Mouse (Mus musculus) adrenal gland, adult 2 months (tissue): Measurements from ENCODE around the gene Kalrn. TPM values are rescaled to one million over a fixed set of nuclear protein-coding genes. Genes with fewer than 3 reads are reported as not detected.

Experiments
- DNase-seq: peaks from one replicate; pipeline ENCODE4 v3.0.0; 2021
- polyA plus RNA-seq: library from polyadenylated mRNA; depleted of rRNA; stranded (reverse); fragments of >200 nt; gene quantifications from 2 replicates; pipeline ENCODE4 v1.2.3, GENCODE M21; 2012
- total RNA-seq, 2 experiments: library from RNA; stranded (reverse); gene quantifications; 2 replicates each; pipeline ENCODE4 v1.2.3; 2021

The Kalrn gene
- total and polyA plus RNA-seq, 3 experiments: 1.6 to 9.9 (median 5.3) TPM

DNA sequence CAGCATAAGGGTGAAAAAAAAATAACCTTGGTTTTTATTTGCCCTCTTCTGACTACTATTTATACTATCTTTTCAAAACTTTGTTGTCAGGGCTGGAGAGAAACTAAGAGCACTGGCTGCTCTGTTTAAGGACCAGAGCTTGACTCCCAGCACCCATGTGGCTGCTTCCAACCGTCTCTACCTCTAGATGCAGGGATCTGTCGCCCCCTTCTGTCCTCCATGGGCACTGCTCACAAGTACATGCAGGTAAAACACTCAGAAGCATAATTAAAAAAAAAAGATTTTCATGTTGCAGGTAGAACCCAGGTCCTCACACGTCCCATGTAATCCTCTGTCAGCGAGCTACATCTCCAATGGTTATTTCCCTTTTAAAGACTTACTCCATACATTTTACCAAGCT, 499.4 kb downstream of the Kalrn start:
- no peak for DNase-seq

DNA sequence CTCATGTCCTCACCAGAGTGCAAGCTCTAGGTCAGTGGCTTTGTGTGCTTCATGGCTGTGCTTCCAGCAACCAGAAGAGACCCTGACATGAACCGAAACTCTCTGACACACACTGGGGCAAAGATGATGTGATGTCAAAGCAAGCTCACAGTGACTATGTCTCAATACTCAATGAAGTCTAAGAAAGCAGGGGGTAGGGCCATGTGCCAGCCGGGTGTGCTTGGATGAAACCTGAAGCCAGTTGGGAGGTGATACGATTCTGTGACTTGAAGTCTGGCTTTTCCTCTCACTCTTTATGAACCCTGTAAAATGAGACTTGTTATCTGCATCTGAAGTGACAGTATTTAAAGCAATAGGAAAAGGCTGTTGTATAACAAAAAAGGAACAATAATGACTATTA, 501.2 kb downstream of the Kalrn start:
- DNase-seq: no peak

DNA sequence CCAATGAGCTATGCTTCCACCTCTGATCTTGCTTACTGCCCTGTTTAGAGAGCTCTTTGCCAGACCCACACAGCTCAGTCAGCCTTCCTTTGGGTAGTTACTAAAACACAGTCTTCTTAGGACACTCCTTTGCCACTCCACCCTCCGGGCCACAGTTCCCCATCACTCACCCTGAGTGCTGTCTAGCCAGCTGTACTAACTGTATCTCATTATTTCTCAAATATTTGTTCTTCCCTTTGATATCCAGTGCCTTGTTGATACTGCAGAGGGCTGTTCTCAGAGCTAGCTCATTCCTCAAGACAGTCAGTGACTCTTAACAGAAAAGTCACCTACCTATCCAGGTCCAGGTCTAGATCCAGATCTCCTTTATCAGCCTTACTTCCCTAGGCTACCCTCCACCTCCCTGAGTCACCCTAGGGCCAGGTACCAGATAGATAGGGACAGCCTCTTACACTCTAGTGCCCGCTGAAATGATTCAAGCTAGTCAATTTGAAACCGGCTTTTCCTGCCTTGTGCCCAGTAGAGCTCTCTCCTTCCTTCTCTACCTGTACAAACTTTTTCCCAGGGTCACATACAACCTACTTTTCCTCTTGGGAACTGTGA, 502.0 kb downstream of the Kalrn start:
- no peak for DNase-seq

DNA sequence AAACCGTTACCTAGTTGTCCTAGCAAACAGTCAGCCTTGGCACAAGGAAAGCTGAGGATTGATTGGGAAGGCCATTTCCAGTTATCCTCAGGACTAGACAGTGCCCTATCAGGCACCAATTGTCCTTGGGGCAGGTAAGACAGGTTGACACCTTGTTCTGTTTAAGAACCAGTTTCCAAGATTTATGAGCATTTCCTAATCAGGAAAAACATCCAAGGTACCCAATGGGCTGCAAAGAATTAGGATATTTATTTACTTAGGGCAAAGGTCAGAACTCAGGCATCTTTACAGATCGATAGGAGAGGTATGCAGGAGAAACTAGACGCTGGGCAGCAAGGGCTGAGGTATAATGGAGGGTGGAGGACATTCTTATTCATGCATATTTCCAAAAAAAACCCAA, 503.9 kb downstream of the Kalrn start:
- DNase-seq: no peak

DNA sequence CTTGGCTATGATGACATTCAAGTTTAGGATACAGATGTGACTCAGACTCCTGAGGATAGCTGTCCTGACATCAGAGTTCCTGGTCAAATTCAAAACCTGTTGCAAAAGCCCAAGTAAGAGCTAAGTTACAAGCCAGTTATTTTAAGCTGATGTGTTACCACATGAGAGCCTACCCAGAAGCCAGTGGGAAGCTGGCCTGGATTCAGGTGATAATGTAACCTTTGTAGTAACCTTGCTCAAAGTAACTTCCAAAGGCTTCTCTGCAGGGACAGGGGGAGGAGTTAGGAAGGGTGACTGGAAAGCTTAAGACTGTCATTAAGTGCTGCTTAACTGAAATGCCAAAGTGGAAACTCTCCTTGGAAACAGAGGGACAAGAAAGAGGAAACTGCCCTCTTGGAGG, 506.4 kb downstream of the Kalrn start:
- DNase-seq: no peak

DNA sequence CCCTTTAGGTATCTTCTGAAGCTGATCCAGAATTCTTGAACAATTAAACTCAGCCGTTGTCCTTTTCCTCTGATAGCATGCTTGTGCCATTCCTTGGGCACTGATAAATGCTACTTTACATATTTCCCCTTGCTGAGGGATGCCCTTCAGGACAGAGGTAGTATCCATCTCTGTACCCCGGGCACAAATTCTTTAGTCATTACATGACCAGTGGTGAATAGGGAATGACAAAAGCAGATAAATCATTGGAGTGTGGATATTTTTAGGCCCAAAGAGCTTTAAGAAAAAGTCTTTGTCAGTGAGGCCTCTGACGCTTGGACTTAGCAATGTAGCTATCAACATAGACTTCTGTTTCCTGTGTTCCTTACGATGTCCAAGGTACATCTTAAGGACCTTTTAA, 507.0 kb downstream of the Kalrn start:
- no peak for DNase-seq

DNA sequence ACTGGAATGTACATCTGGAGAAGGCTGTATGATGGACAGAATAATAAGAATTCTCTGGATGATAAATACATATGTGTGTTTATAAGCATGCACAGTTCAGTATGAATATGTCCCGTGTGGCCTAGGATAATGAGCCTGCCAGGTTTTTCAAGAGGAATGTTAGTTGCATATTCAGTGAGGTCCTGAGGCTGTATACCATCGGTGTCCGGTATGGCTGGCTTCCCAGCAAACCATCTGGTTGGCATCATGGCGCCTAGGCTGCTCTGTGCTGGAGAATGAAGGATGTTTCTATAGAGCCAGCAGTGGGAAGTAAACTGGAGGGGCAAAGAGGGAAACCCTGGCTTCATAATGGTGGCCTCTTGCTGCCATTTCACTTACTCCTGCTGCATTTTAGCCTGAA, 510.0 kb downstream of the Kalrn start:
- no peak for DNase-seq

DNA sequence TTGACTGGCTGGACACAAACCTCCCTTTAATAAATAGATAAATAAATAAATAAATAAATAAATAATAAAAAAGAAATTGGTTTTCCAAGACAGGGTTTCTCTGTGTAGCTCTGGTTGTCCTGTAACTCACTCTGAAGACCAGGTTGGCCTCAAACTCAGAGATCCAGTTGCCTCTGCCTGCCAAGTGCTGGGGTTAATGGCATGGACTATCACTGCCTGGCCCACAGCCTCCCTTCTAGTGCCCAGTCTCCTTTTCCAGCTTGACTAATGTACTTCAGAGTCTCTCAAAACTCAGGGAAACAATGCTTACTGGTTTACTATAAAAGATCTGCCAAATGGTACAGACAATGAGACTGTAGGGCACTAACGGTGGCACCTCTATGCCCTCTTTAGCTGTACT, 511.7 kb downstream of the Kalrn start:
- no peak for DNase-seq

DNA sequence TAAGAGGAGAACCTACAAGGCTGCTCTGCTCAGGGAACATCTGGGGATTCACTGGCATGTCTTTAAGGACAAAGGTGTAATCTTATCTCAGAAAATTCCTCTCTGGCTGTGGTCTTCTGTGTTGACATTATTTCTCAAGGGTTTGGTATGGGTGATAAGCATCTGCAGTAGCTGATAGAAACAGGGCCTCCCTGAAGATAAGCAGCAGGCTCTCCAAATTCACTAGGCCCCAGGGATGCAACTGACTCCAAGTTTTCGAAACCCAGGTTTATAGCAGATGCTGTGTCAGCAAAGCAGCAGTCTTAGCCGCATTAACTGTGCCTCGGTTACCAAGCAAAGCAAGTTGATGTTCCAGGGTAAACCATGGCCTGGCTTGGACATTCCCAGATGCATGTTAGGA, 514.7 kb downstream of the Kalrn start:
- DNase-seq: no peak

DNA sequence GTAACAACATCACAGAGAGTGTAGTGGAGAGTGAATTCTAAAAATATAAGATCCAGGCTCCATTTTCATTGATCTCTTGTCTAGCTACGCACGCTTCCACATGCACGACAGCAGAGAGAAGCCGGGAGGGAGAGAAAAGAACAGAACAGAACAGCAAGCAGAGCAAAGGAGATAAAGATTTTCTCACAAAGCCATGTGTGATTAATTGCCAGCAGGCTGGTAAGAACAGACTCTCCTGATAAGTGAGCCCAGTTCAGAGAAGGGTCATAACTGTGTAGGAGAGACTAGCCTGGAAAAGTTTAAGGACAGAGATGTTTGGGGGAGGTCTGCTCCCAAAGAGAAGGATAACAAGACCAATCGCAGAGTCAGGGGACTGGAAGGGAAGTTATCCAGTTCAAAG, 515.9 kb downstream of the Kalrn start:
- no peak for DNase-seq

DNA sequence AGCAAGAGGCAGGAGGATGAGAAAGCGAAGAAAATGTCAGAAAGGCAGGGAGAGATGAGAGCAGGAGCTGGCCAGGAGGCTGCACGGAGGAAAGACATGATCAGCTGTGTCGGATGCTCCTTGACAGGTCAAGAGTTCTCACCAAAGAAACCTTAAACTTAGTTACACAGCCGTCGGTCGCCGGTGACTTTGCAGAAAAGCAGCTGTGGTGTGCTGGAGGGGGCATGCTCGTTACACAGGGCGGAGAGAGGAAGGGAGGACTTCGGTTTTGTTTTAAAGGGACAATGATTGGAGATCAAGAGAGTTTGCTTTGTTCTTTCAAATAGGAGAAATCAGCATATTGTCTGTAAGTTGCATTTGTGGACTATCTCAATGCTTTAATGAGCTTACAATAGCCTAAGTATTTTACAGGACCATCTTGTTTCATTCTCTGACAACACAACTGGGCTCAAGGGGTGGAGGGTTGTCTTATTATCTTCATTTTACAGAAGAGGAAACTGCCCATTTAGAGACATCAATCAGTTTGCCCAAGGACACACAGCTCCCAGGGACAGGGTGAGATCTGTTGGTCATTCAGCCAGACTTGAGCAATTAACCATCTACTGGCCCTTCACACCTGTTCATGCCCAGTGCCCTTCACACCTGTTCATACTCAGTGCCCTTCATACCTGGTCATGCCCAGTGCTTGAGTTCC, 516.8 kb downstream of the Kalrn start:
- no peak for DNase-seq

DNA sequence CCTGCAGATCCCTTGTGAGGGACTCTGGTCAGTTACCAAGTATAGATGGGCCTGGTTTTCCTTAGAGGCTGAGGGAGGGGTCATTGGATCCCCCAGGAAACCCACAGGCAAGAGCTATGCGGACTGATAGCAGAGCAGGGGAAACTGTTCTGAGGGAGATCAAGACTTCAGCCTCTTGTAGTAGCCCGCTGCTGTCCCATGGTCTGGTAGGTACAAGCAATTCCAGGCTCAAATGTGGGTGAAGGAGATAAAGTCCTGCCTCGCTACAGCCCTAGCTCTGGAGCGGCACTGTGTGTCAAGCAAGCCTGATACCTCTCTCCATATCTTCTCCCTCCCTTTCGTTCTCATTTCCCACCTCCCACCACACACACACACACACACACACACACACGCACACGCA, 523.2 kb downstream of the Kalrn start:
- DNase-seq: no peak

DNA sequence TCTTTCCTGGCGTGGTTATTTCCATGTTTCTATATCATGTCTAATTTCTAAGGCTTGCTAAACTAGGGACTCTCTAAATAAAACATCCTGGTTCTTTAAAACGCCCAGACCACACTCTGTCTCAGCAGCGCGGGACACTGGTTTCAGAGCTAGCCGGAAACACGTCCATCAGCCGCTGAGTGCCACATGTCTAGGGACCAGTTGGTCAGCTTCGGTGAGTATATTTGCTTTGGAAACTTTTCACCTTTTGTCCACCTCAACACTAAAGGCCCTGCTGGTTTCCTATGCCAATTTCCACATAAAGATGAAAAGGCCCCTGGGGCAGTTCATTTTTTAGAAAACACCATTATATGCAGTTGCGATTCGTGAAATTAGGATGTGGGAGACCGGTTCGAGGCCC, 524.0 kb downstream of the Kalrn start:
- no peak for DNase-seq

DNA sequence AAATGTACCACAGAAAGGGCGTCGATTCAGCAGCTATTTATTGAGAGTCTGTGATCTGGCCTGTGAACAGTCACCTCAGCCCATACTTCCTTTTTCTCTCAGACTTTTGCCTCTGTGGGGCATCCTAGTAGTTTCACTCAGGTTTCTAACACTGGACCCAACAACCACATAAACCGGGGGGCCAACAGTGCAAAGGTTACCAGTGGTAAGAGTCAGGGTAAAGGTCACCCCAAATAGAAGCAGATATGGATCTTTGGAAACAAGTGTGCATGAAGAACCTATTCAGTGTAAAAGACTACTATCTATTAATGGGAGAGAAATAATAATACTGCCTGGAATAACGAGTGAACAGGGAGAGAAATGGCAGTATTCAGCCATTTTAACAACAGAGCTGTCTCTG, 525.1 kb downstream of the Kalrn start:
- DNase-seq: no peak

DNA sequence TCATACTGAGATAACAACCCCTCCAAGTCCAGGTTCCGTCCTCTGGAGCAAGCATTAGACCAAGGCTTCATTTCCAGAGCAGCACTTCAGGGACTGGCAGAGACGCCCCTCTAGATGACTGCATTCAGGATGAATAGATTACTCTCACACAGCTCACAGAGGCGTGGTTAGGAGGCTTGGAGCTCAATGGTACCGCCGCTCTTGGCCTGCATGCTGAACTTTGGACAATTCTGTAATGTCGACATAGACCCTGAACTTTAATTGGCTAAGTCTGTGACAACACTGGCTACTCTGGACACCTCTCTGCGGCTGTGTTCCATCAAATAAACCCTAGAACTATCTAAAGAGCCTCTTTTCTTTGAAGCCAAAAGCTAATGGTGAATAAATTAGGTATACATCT, 525.8 kb downstream of the Kalrn start:
- no peak for DNase-seq

DNA sequence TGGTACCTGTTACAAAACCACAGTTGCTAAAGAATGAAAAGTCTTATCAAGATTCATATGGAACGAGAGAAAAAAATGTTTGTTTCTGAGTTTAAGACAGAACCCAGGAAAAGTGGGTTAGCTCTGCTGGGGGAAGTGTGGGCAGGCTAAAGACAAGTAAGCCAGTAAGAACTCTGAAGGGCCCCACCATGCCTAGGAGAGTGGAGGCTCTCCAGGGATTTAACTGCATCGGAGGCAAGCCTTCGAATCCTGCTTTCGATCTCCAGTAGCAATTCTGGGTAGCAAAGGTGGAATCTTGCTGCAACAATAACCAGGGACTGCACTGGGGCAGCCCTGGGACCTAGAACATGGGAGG, 526.3 kb downstream of the Kalrn start:
- no peak for DNase-seq

DNA sequence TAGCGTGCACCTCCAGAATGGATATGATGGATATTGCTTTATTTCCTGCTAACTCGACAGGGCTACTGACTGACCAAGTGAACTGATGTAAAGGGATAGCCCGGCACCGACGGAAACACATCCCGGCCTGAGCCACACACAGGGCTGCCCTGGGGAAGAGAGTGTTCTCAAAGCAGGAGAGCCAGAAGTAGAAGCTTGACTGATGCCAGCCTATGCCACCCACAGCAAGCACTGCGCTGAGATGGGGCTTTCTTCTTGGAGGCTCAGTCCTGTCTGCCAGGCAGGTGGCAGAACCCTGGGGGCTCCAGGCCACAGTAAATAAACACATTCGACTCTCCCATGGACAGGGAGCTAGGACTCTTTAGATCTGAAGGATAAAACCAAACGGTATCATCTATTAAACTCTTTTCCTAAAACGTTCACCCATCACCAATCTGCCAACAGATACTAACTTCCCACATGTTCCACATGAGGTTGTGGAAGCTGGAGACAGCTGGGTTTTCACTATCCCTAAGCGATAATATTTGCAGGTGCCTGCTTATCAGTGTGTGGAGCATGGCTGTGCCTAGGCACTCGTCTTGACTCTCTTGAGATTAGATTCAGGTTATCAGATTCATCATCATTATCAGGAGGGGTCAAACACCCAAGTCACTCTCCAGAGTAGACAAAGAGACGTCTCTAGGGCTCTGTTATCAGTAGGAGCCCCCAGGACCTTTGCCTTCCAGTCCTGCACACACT, 526.9 kb downstream of the Kalrn start:
- no peak for DNase-seq

DNA sequence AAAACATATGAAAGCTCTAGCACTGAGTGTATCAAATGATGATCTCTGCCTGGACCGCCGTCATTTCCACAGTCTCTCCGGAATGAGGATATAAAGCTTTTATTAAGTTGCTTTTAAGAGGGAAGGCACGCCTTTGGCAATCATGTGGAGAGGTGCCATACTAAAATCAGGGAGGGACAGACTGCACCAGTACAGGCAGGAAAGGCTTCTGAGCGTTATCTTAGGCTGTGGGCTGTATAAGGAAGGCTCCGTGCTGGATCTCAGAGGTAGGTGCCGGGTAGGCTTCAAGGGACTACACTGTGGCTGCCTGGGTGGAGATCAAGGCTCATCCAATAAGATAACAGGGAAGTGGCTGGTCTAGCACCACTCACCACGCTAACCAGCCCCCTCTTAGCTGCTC, 528.8 kb downstream of the Kalrn start:
- DNase-seq: no peak

DNA sequence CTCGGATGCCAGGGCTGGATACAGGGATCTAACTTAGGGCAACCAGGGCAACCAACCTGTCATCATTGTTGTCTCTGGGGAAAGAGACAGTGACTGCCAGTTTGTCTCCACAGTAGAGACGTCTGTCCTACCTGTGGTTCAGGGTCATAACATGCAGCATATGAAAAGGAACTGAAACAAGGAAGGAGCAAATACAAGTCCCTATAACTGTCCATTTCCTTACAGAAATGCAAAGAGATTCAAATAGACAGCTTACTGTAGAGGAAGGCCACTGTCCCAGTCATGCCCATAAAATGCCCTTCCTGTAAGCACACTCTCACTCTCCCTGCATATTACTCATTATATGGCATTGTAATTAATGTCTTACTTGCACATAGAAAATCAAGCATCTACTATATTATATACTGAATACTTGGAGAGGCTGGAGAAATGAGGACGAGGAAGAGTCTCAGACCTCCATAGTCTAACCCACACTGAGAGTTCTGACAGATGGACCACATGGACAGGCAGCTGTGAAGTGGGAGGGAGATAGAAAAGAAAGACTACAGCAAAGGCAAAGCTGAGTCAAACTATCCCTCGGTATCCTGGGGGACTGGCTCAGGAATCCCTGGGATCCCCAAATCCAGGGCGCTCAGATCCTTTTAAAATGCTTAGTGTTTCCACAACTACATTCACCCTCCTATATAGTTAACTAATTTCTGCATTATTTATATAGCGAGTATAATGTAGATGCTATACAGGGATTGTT, 530.1 kb downstream of the Kalrn start:
- no peak for DNase-seq

DNA sequence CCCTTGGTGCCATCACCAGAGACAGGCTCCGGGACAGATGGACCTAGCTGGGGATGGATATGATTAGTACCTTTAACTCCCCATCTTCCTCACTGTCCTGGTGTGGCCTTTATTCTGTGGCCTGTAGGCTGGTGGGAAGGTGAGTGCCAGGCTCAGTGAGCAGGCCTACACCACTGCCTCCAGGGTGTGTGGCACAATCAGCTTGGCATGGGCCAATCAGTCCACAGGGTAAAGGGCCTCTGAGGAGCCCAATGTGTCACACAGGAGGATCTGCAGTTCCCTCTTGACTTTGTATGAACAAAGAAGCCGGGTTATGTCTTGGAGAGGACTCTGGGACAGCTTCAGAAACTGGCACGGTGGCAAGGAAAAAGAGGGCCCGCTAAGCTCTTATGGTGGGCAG, 530.7 kb downstream of the Kalrn start:
- no peak for DNase-seq

DNA sequence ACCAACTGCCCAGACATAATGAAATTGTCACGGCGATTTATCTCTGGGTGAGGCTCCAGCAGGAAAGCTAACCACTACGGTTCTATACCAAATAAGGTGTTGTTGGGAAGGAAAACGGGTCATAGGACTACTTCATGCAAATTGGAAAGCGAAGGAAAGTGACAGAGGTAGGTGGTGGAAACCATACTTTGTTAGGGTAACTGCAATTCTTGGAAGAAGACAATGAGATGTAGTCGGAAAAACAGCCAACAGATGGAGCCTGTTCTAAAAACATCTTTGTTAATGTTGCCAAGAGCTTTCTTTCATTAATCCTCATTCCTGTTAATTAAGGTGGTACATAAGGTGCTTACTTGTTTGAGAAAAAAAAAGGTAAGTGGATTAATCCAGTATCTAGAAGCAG, 533.1 kb downstream of the Kalrn start:
- no peak for DNase-seq

DNA sequence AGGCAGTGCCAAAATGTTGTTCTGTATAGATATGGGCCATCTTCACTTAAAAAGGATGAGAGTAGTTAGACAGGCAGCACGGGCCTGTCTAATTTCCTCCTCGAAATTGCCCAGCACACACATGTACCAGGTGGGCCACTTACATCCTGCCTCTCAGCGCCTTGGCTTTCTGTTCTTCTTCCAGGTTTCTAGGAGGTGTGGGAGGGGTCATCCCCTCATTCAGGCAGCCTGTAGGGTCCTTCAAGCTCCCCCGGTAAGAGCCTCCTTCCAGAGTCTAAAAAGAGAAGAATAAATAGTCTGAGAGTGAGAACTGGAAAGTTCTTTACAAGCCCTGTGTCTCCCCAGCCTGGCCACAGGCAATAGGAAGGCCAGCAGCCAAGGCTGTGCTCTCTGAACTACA, 533.6 kb downstream of the Kalrn start:
- no peak for DNase-seq
